Mouse (Mus musculus) testis, adult 2 months (tissue): ENCODE measurements at regions not wholly inside any gene's neighbourhood (a gene's known extent, or its start where the extent isn't known, plus 50 kb on each side); places are given as distances from the start of the nearest gene placed in this dataset.

ENCODE experiments used
- CTCF ChIP-seq: fragments of 200-500 bp; IDR thresholded peaks from 2 replicates; pipeline ENCODE4 v1.5.1; 2012; ENCODE audit warnings: low read depth, mild to moderate bottlenecking, inconsistent platforms, low read length, moderate library complexity; ENCODE audit not compliant: control insufficient read depth, insufficient read depth, insufficient replicate concordance
- POLR2A ChIP-seq: fragments of 200-500 bp; IDR thresholded peaks from 2 replicates; pipeline ENCODE4 v1.6.1; 2012; ENCODE audit warnings: low read depth, mild to moderate bottlenecking, inconsistent platforms, low read length, moderate library complexity; ENCODE audit not compliant: control insufficient read depth

DNA sequence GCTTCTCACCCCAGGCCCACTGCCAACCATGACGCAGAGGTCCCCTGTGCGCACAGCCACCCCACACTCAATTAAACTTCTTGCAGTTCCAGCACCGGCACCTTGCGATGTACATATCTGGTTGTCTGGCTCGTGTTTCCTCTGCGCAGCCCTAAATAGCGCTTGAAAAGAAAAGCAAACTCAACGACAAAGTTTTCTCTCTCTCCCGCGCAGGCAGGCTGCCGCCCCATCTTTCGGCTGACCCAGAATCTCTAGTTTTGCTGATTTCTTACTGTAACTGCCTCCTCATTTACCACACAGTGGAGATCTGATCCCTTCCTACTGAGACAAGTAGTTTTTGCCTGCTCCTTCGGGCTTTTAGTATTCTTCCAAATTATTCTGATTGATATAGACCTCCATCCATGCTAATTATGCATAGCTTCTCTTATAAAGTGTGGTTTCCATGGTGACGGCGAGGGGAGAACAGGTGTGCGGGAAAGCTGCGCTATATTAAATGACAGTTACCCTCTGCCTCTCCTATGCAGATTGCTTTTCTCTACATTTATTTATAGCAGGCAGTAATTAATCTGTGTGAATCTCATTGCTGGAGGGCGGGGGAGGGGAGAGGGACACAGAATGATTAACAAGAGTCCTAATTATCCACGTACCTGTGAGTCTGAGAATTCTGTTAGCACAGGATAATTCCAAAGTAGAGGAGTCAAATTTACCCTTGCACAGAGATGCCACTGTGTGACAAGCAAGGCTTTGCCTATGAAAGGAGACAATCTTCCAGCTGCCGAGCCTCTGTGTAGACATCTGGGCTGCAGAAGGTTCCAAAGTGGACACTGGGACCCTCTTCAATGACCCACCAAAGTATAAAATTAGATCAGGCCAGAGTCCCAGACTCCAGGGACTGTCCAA is 200.2 kb downstream of the Pdcd6ip start:
- no peak for TF ChIP-seq POLR2A
- TF ChIP-seq CTCF = no peak
